Comparison of ENCODE assay signal across 9 mouse cellular contexts in the genomic region with DNA sequence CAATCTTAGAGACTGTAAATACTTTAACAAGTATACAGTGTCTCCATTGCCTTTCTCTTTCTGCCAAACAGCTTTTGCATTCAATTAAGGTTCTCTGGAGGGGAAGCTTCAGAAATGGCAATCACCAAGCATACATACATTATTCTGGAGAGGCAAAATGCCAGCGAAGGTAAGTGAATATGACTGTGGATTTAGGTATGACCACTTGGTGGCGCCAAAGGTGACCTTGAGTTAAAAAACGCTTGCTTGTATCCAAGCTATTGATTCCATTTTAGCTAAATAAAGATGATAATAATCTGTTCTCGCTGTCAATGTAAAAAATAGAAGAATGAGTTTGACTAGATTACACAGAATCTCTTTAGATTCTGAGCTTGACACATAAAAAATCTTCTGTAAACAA.
DNase-seq lines count a peak whose midpoint lies in the region; ATAC-seq lines count a peak whose summit lies in the region.
"Had no signal": no experiment of that assay in that cellular context is flagged by ENCODE, and none has a peak within 500 bp of the region (broad histone marks: within the 10 kb centered on the region; RNA-seq: fewer than 3 reads in every experiment).

No protein-coding gene starts in this region.

- H3K27me3 ChIP-seq in forebrain, embryonic 11.5 days (ENCODE audit: control insufficient read depth, insufficient read depth, low read length): no peaks in the 10 kb centered on the region
- no peaks in the 10 kb centered on the region for H3K27me3 ChIP-seq in forebrain, embryonic 10.5 days (ENCODE audit: poor library complexity, severe bottlenecking)
- no peaks in the 10 kb centered on the region for H3K27me3 ChIP-seq in forebrain, embryonic 15.5 days
- no peaks in the 10 kb centered on the region for H3K27me3 ChIP-seq in neural tube, embryonic 13.5 days
- H3K27me3 ChIP-seq: hindbrain, embryonic 15.5 days had no signal

- WGBS in forebrain, embryonic 11.5 days: 7% methylated on average over 4 of the region's 4 CpGs
- WGBS in forebrain, embryonic 10.5 days: 9% methylated on average over 4 of the region's 4 CpGs
- 7% methylated on average over 4 of the region's 4 CpGs for WGBS in forebrain, embryonic 15.5 days
- 4% methylated on average over 4 of the region's 4 CpGs for WGBS in neural tube, embryonic 13.5 days

- DNase-seq in forebrain, embryonic 11.5 days (ENCODE audit: low spot score): peak; percentile 59
- no peak for DNase-seq in forebrain, embryonic 10.5 days (ENCODE audit: extremely low spot score, low spot score)
- DNase-seq in urinary bladder, postnatal 36 days (ENCODE audit: low spot score in 2 of 2): peak; percentile 5 to 9
- no peak for DNase-seq in urinary bladder, adult 2 months (ENCODE audit: low spot score)
- DNase-seq in layer of hippocampus, postnatal 10 days (ENCODE audit: low spot score in 2 of 2): peak; percentile 43 to 54

- ATAC-seq in forebrain, embryonic 11.5 days (replicated peaks; ENCODE audit: low FRiP score): peak; percentile 45; the same call in 1 of the 2 replicates
- ATAC-seq in forebrain, embryonic 15.5 days (replicated peaks): peak; percentile 60
- ATAC-seq in neural tube, embryonic 13.5 days (ENCODE audit: low read depth): 0 out of 2 replicates have a peak, but pooled peaks have one; percentile 9
- ATAC-seq in granulocyte monocyte progenitor cell, adult 5-6 weeks (replicated peaks; ENCODE audit: poor library complexity, severe bottlenecking): no peak

- no peak overlapping the region for H3K4me3 ChIP-seq in forebrain, embryonic 11.5 days (ENCODE audit: low read depth, low read length)
- no peak overlapping the region for H3K4me3 ChIP-seq in forebrain, embryonic 10.5 days
- H3K4me3 ChIP-seq in forebrain, embryonic 15.5 days: no peak overlapping the region
- H3K4me3 ChIP-seq in neural tube, embryonic 13.5 days: no peak overlapping the region
- H3K4me3 ChIP-seq: hindbrain, embryonic 15.5 days had no signal

- H3K36me3 ChIP-seq in forebrain, embryonic 11.5 days (ENCODE audit: control insufficient read depth, insufficient read depth, low read length): no peaks in the 10 kb centered on the region
- H3K36me3 ChIP-seq in forebrain, embryonic 10.5 days (replicated peaks): no peaks in the 10 kb centered on the region
- H3K36me3 ChIP-seq in forebrain, embryonic 15.5 days: no peaks in the 10 kb centered on the region
- H3K36me3 ChIP-seq in neural tube, embryonic 13.5 days: no peaks in the 10 kb centered on the region
- H3K36me3 ChIP-seq: hindbrain, embryonic 15.5 days had no signal

- no peaks in the 10 kb centered on the region for H3K9me3 ChIP-seq in forebrain, embryonic 11.5 days (ENCODE audit: control insufficient read depth, low read length)
- H3K9me3 ChIP-seq in forebrain, embryonic 10.5 days: no peaks in the 10 kb centered on the region
- H3K9me3 ChIP-seq in forebrain, embryonic 15.5 days: no peaks in the 10 kb centered on the region
- H3K9me3 ChIP-seq in neural tube, embryonic 13.5 days: no peaks in the 10 kb centered on the region
- H3K9me3 ChIP-seq: hindbrain, embryonic 15.5 days had no signal

- no peak overlapping the region for H3K4me2 ChIP-seq in forebrain, embryonic 11.5 days (ENCODE audit: low read depth, low read length, severe bottlenecking)
- no peak overlapping the region for H3K4me2 ChIP-seq in forebrain, embryonic 15.5 days (replicated peaks)
- no peak overlapping the region for H3K4me2 ChIP-seq in neural tube, embryonic 13.5 days
- H3K4me2 ChIP-seq: hindbrain, embryonic 15.5 days had no signal

- H3K27ac ChIP-seq in forebrain, embryonic 11.5 days (ENCODE audit: low read depth, low read length): no peak overlapping the region
- H3K27ac ChIP-seq in forebrain, embryonic 10.5 days: no peak overlapping the region
- no peak overlapping the region for H3K27ac ChIP-seq in forebrain, embryonic 15.5 days (replicated peaks)
- H3K27ac ChIP-seq in neural tube, embryonic 13.5 days (replicated peaks): no peak overlapping the region
- H3K27ac ChIP-seq: hindbrain, embryonic 15.5 days had no signal

- no peak overlapping the region for H3K9ac ChIP-seq in forebrain, embryonic 11.5 days (ENCODE audit: low read length)
- no peak overlapping the region for H3K9ac ChIP-seq in forebrain, embryonic 15.5 days (replicated peaks)
- no peak overlapping the region for H3K9ac ChIP-seq in neural tube, embryonic 13.5 days
- H3K9ac ChIP-seq: hindbrain, embryonic 15.5 days had no signal

- H3K4me1 ChIP-seq in forebrain, embryonic 11.5 days (replicated peaks; ENCODE audit: control insufficient read depth, insufficient read depth, low read length): no peaks in the 10 kb centered on the region
- no peaks in the 10 kb centered on the region for H3K4me1 ChIP-seq in forebrain, embryonic 10.5 days
- H3K4me1 ChIP-seq in forebrain, embryonic 15.5 days: peaks cover 5% of the 10 kb centered on the region; the same call in 1 of the 2 replicates
- H3K4me1 ChIP-seq in neural tube, embryonic 13.5 days (replicated peaks): peaks cover 4% of the 10 kb centered on the region; the same call in 1 of the 2 replicates

Comparison
In these comparisons a context has a peak if more than half of its experiments do, and no peak if none do; other contexts are left out.
1. DNase-seq: peak in forebrain, embryonic 11.5 days (single experiment), urinary bladder, postnatal 36 days (2 of 2) and layer of hippocampus, postnatal 10 days (2 of 2); none in forebrain, embryonic 10.5 days (single experiment) and urinary bladder, adult 2 months (single experiment).